Mouse (Mus musculus) ES-Bruce4 (cell line): ENCODE measurements at regions not wholly inside any gene's neighbourhood (a gene's known extent, or its start where the extent isn't known, plus 50 kb on each side); places are given as distances from the start of the nearest gene placed in this dataset.

Experiments
- CTCF ChIP-seq: IDR thresholded peaks from one replicate; pipeline ENCODE4 v1.8.1; 2011; ENCODE audit warnings: low read depth, low read length
- POLR2A ChIP-seq: IDR thresholded peaks from one replicate; pipeline ENCODE4 v1.8.1; 2011; ENCODE audit warnings: low read length; ENCODE audit not compliant: insufficient read depth

DNA sequence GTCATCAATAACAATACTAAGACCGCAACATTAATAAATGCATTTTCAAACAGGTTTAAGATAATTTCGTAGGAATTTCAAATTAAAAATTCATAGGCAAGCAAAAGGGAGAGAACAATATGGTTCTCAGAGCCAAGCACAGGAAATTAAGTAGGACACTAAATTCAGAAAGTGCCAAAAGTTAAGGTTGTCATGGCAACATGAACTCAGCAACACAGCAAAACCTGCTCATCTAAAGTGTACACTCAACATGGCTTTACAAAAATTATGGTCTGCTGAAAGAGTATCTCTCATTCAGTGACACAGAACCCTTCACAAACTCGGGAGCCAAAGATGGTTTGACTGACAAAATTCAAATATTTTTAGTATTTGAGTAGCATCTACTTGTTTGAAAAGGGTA lies 572.5 kb downstream of the 1700064H15Rik start:
- no peak for TF ChIP-seq CTCF
- TF ChIP-seq POLR2A, result no peak
